Mouse (Mus musculus): Measurements from ENCODE around the gene Pqlc2. TPM values are rescaled to one million over a fixed set of nuclear protein-coding genes. Genes with fewer than 3 reads are reported as not detected.

Gene Pqlc2
- polyA plus RNA-seq, 1 experiment from 2014 or later: 14.4 TPM

GRCm38 (mm10) chr4:139274573-139274972 lies 35.9 kb downstream of the Pqlc2 start:
- Histone ChIP-seq H3K27ac (ENCODE audit: low read length) (no peak overlapping the region), H3K4me1 (ENCODE audit: control insufficient read depth, low read depth, low read length) (no peaks in the 10 kb centered on the region), H3K36me3 (ENCODE audit: control insufficient read depth, insufficient read depth) (no peaks in the 10 kb centered on the region), H3K27me3 (ENCODE audit: control insufficient read depth, insufficient read depth, low read depth, low read length) (no peaks in the 10 kb centered on the region), H3K4me3 (ENCODE audit: low read depth, low read length) (no peak overlapping the region), H3K4me2 (ENCODE audit: low read depth, low read length) (no peak overlapping the region), H3K9ac (ENCODE audit: low read depth, low read length) (no peak overlapping the region), H3K9me3 (replicated peaks; ENCODE audit: control insufficient read depth, low read length) (no peaks in the 10 kb centered on the region)
- ATAC-seq (ENCODE audit: low read depth): no peak
- 72% methylated on average over 7 of the region's 7 CpGs for WGBS (ENCODE audit: insufficient replicate concordance)

GRCm38 (mm10) chr4:139272951-139273680 lies 37.4 kb downstream of the Pqlc2 start:
- H3K9ac ChIP-seq (ENCODE audit: low read depth, low read length): no peak overlapping the region
- H3K27me3 ChIP-seq (ENCODE audit: control insufficient read depth, insufficient read depth, low read depth, low read length): no peaks in the 10 kb centered on the region
- no peak overlapping the region for H3K4me3 ChIP-seq (ENCODE audit: low read depth, low read length)
- H3K9me3 ChIP-seq (replicated peaks; ENCODE audit: control insufficient read depth, low read length): no peaks in the 10 kb centered on the region
- no peak for ATAC-seq (ENCODE audit: low read depth)
- WGBS (ENCODE audit: insufficient replicate concordance): 76% methylated on average over 10 of the region's 10 CpGs
- H3K4me2 ChIP-seq (ENCODE audit: low read depth, low read length): no peak overlapping the region
- H3K4me1 ChIP-seq (ENCODE audit: control insufficient read depth, low read depth, low read length): no peaks in the 10 kb centered on the region
- no peak overlapping the region for H3K27ac ChIP-seq (ENCODE audit: low read length)
- H3K36me3 ChIP-seq (ENCODE audit: control insufficient read depth, insufficient read depth): no peaks in the 10 kb centered on the region

DNA sequence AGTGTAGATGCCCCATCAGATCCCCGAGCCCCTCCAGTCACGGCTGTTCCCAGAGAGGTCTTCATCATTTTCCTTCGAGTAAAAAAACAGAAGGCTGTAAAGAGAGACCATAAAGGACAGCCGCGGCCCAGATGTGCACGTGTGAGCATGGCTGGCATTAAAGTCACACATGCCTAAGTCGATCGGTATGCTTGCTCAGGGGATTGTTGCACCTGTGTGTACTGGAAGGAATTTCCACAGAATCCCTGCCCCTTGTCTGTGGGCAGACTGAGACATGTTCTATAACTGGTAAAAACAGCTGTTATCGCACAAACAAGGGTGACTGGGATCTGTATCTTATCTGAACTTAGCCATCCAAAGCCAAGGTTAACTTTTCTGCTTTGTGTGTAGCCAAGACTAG lies 38.9 kb downstream of the Pqlc2 start:
- no peaks in the 10 kb centered on the region for H3K36me3 ChIP-seq (ENCODE audit: control insufficient read depth, insufficient read depth)
- no peaks in the 10 kb centered on the region for H3K27me3 ChIP-seq (ENCODE audit: control insufficient read depth, insufficient read depth, low read depth, low read length)
- WGBS (ENCODE audit: insufficient replicate concordance): 70% methylated on average over 9 of the region's 9 CpGs
- no peaks in the 10 kb centered on the region for H3K9me3 ChIP-seq (replicated peaks; ENCODE audit: control insufficient read depth, low read length)
- H3K9ac ChIP-seq (ENCODE audit: low read depth, low read length): no peak overlapping the region
- no peak overlapping the region for H3K4me2 ChIP-seq (ENCODE audit: low read depth, low read length)
- ATAC-seq (ENCODE audit: low read depth): no peak
- H3K4me3 ChIP-seq (ENCODE audit: low read depth, low read length): no peak overlapping the region
- no peak overlapping the region for H3K27ac ChIP-seq (ENCODE audit: low read length)
- no peaks in the 10 kb centered on the region for H3K4me1 ChIP-seq (ENCODE audit: control insufficient read depth, low read depth, low read length)

DNA sequence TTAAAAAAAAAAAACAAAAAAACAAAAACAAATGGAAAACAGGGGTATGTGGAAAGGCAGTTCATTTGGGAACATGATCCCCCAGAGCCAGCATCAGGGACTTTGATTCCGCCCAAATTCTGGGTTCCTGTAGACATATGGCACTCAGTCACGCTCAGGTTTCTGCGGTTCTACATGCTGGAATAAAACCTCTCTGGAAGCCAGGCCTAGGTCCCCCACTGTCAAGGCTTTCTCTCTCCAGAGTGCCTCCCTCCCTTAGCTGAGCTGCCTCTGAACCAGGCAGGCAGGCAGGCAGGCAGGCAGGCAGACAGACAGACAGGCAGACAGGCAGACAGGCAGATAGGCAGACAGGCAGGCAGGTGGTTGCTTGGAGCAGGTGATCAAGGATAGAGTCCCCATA lies 40.3 kb downstream of the Pqlc2 start:
- H3K36me3 ChIP-seq (ENCODE audit: control insufficient read depth, insufficient read depth): no peaks in the 10 kb centered on the region

DNA sequence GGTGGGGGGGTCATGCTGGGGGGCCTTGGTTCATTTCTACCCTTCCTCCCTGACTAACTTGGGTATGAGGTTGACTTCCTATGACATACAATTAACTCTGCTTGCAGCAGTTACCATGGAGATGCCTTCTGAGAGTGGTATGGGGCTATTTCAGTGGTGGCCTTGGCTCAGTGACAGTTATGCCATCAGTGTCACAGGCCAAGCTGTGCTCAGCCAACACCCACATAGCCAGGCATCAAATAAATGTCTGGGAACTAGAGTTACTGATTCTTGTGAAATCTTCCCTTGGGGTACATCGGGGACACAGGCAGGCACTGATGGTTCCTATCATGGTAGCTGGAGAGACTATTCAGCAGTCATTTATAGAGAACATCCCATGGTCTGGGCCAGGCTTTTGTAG lies 42.3 kb downstream of the Pqlc2 start:
- 69% methylated on average over 1 of the region's 1 CpGs for WGBS (ENCODE audit: insufficient replicate concordance)
- no peak for ATAC-seq (ENCODE audit: low read depth)
- no peaks in the 10 kb centered on the region for H3K4me1 ChIP-seq (ENCODE audit: control insufficient read depth, low read depth, low read length)
- H3K9me3 ChIP-seq (replicated peaks; ENCODE audit: control insufficient read depth, low read length): no peaks in the 10 kb centered on the region
- H3K36me3 ChIP-seq (ENCODE audit: control insufficient read depth, insufficient read depth): peaks cover 6% of the 10 kb centered on the region; the same call in 1 of the 2 replicates
- H3K9ac ChIP-seq (ENCODE audit: low read depth, low read length): no peak overlapping the region
- H3K4me3 ChIP-seq (ENCODE audit: low read depth, low read length): no peak overlapping the region
- H3K4me2 ChIP-seq (ENCODE audit: low read depth, low read length): no peak overlapping the region
- H3K27ac ChIP-seq (ENCODE audit: low read length): no peak overlapping the region
- no peaks in the 10 kb centered on the region for H3K27me3 ChIP-seq (ENCODE audit: control insufficient read depth, insufficient read depth, low read depth, low read length)

More for the DNA sequence above, 40.3 kb downstream of the Pqlc2 start:
- WGBS (ENCODE audit: insufficient replicate concordance): 78% methylated on average over 3 of the region's 3 CpGs
- no peak overlapping the region for H3K4me2 ChIP-seq (ENCODE audit: low read depth, low read length)
- H3K27me3 ChIP-seq (ENCODE audit: control insufficient read depth, insufficient read depth, low read depth, low read length): no peaks in the 10 kb centered on the region
- H3K27ac ChIP-seq (ENCODE audit: low read length): no peak overlapping the region
- ATAC-seq (ENCODE audit: low read depth): no peak
- no peaks in the 10 kb centered on the region for H3K4me1 ChIP-seq (ENCODE audit: control insufficient read depth, low read depth, low read length)
- no peak overlapping the region for H3K4me3 ChIP-seq (ENCODE audit: low read depth, low read length)
- H3K9ac ChIP-seq (ENCODE audit: low read depth, low read length): no peak overlapping the region
- H3K9me3 ChIP-seq (replicated peaks; ENCODE audit: control insufficient read depth, low read length): no peaks in the 10 kb centered on the region

DNA sequence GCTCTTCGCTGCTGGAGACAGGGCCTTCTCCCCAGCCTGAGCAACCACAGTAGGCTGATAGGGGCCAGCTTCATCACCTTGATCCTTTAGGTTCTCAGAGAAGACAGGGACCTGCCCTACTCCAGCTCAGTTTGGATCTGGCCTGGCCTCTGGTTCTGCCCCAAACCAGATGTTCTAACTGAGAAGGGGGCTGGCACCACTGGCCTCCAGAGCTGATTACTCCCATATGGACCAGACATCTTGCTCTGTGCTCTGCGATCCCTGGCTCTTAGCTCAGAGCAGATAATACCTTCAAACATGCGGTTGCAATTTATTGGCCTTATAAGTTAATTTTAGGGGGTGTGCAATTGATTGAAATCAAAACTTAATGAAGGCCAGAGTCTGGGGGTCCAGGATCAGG lies 43.2 kb downstream of the Pqlc2 start:
- Histone ChIP-seq H3K4me3 (ENCODE audit: low read depth, low read length) (no peak overlapping the region), H3K4me1 (ENCODE audit: control insufficient read depth, low read depth, low read length) (no peaks in the 10 kb centered on the region), H3K36me3 (ENCODE audit: control insufficient read depth, insufficient read depth) (peaks cover 11% of the 10 kb centered on the region)

GRCm38 (mm10) chr4:139266500-139266865 lies 44.0 kb downstream of the Pqlc2 start:
- Histone ChIP-seq H3K9ac (ENCODE audit: low read depth, low read length) (no peak overlapping the region), H3K4me1 (ENCODE audit: control insufficient read depth, low read depth, low read length) (no peaks in the 10 kb centered on the region), H3K36me3 (ENCODE audit: control insufficient read depth, insufficient read depth) (peaks cover 14% of the 10 kb centered on the region), H3K4me3 (ENCODE audit: low read depth, low read length) (no peak overlapping the region), H3K9me3 (replicated peaks; ENCODE audit: control insufficient read depth, low read length) (no peaks in the 10 kb centered on the region), H3K4me2 (ENCODE audit: low read depth, low read length) (no peak overlapping the region), H3K27ac (ENCODE audit: low read length) (no peak overlapping the region), H3K27me3 (ENCODE audit: control insufficient read depth, insufficient read depth, low read depth, low read length) (no peaks in the 10 kb centered on the region)
- WGBS (ENCODE audit: insufficient replicate concordance): 77% methylated on average over 7 of the region's 7 CpGs
- no peak for ATAC-seq (ENCODE audit: low read depth)

More for the DNA sequence above, 43.2 kb downstream of the Pqlc2 start:
- Histone ChIP-seq H3K9ac (ENCODE audit: low read depth, low read length) (no peak overlapping the region), H3K27me3 (ENCODE audit: control insufficient read depth, insufficient read depth, low read depth, low read length) (no peaks in the 10 kb centered on the region), H3K4me2 (ENCODE audit: low read depth, low read length) (no peak overlapping the region), H3K9me3 (replicated peaks; ENCODE audit: control insufficient read depth, low read length) (no peaks in the 10 kb centered on the region), H3K27ac (ENCODE audit: low read length) (no peak overlapping the region)
- no peak for ATAC-seq (ENCODE audit: low read depth)
- 75% methylated on average over 3 of the region's 3 CpGs for WGBS (ENCODE audit: insufficient replicate concordance)

DNA sequence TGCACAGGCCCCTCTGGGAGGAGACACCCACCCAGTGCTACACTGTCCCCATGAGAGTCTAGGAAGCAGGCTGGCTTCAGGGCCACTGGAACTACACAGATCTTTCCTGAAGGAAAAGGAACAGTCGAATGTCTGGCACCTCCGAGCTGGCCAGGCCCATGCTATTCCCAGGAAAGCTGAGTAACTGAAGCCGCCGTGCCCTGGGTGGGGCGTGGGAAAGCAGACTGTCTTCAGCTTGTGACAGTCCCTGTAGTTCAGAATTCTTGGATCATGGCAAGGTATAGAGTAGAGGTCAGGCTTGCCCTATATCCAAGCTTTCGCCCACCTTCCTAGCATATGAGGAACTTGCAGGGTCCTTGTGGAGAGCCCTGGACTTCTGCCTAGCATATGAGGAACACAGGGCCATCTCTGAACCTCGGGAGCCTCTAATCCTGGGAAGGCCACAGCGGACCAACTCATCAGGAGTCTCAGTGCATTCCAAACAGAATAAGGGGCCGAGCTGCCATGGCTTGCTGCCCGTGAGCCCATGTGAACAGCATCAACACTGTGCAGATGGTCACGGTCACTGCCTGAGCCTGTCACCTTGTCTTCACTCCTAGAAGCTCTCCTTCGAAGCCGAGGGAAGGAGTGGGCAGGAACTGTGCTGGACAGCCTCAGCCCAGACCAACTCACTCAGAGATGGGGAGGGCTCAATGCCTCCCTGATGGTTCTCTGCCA lies 44.6 kb downstream of the Pqlc2 start:
- Histone ChIP-seq H3K27me3 (ENCODE audit: control insufficient read depth, insufficient read depth, low read depth, low read length) (no peaks in the 10 kb centered on the region), H3K4me3 (ENCODE audit: low read depth, low read length) (no peak overlapping the region), H3K9ac (ENCODE audit: low read depth, low read length) (no peak overlapping the region), H3K27ac (ENCODE audit: low read length) (no peak overlapping the region), H3K36me3 (ENCODE audit: control insufficient read depth, insufficient read depth) (peaks cover 14% of the 10 kb centered on the region), H3K4me1 (ENCODE audit: control insufficient read depth, low read depth, low read length) (no peaks in the 10 kb centered on the region), H3K9me3 (replicated peaks; ENCODE audit: control insufficient read depth, low read length) (no peaks in the 10 kb centered on the region), H3K4me2 (ENCODE audit: low read depth, low read length) (no peak overlapping the region)
- no peak for ATAC-seq (ENCODE audit: low read depth)
- WGBS (ENCODE audit: insufficient replicate concordance): 78% methylated on average over 13 of the region's 13 CpGs

GRCm38 (mm10) chr4:139262981-139263380 lies 47.5 kb downstream of the Pqlc2 start:
- Histone ChIP-seq H3K36me3 (ENCODE audit: control insufficient read depth, insufficient read depth) (peaks cover 14% of the 10 kb centered on the region), H3K27me3 (ENCODE audit: control insufficient read depth, insufficient read depth, low read depth, low read length) (no peaks in the 10 kb centered on the region), H3K4me3 (ENCODE audit: low read depth, low read length) (no peak overlapping the region), H3K4me1 (ENCODE audit: control insufficient read depth, low read depth, low read length) (no peaks in the 10 kb centered on the region), H3K4me2 (ENCODE audit: low read depth, low read length) (no peak overlapping the region), H3K9ac (ENCODE audit: low read depth, low read length) (no peak overlapping the region), H3K27ac (ENCODE audit: low read length) (no peak overlapping the region), H3K9me3 (replicated peaks; ENCODE audit: control insufficient read depth, low read length) (no peaks in the 10 kb centered on the region)
- ATAC-seq (ENCODE audit: low read depth): no peak
- 81% methylated on average over 6 of the region's 6 CpGs for WGBS (ENCODE audit: insufficient replicate concordance)

Data from liver, embryonic 16.5 days (tissue).